Mouse (Mus musculus): ENCODE results near the gene Tnpo2. TPM values are rescaled to one million over a fixed set of nuclear protein-coding genes. Genes with fewer than 3 reads are reported as not detected.

Gene Tnpo2
- 14.4 TPM for polyA plus RNA-seq (2014; fragmentation: Illumina TruSeq; extraction: RNeasy Lipid Tissue Mini Kit (QIAGEN cat#74804); ENCODE audit: insufficient read depth, low read depth, low replicate concordance)

DNA sequence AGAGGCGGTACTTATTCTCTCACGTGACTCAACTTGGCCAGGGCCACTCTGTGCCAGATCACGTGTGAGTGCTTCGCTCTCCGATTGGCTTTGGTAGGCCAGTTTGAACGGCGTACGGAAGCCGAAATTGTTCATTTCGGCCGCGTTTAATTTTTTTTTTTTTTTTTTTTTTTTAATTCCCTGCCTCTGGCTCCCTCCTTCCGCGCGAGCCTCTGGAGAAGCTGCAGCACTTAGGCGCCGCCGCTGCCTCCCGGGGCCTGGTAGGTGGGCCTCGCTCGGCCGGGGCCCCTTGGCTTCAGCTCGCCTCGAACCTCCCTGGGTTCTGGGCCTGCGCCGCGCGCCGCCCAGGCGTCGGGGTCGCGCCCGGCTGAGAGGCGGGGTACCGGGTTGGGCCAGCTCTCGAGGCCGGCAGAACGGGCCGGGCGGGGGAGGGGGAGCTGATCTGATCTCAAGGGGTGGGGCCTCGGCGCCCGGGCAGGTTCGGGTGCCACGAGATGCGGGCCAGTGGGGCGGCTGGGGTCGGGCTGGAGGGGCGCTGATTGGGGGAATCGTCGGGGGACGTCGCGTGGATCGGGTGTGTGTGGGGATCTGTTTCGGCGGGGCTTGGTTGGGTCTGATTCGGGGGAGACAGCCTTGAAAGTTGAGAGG is at the start of gene Tnpo2:
TSS of gene Tnpo2 (plus strand) at position 198 of the 648 bp plus-strand sequence.

DNA sequence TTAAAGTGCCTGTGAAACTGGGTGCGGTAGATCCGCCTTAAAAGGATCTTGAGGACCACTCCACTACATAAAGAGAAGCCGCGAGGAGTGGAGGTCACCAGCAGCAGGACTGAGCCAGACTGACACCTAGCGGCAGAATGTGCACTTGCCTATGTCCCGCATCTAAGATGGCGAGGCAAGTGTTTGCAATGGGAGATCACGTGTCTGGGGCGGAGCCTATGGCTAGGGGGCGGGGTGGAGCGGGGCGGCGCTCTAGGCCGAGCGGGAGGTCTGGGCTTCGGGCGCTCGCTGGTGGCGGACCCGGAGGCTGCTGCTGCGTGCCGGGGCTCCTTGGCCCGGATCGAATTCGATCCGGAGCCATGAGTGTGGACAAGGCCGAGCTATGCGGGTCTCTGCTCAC is 46.4 kb upstream of the Tnpo2 start, which contains the start of gene Hook2:
TSS of gene Hook2 (plus strand) at position 255 of the 400 bp plus-strand sequence.

DNA sequence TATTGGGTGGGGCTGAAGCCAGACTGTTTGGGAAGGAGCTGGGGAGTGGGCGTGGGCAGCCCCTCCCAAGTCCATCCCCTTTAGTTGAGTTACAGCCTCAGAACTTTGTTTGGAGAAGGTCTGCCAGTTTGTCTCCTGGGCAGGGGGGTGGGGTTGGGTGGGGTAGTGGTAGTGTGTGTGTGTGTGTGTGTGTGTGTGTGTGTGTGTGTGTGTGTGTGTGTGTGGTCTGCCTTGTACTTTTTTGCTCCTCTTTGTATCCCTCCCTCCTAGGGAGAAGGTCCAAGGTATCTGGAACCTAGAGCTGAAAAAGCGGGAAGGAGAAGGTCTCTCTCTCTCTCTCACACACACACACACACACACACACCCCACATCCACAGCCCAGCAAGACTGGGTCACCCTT is 22.3 kb upstream of the Tnpo2 start, which contains the start of gene Best2:
TSS of gene Best2 (minus strand) at position 101 of the 400 bp plus-strand sequence.

DNA sequence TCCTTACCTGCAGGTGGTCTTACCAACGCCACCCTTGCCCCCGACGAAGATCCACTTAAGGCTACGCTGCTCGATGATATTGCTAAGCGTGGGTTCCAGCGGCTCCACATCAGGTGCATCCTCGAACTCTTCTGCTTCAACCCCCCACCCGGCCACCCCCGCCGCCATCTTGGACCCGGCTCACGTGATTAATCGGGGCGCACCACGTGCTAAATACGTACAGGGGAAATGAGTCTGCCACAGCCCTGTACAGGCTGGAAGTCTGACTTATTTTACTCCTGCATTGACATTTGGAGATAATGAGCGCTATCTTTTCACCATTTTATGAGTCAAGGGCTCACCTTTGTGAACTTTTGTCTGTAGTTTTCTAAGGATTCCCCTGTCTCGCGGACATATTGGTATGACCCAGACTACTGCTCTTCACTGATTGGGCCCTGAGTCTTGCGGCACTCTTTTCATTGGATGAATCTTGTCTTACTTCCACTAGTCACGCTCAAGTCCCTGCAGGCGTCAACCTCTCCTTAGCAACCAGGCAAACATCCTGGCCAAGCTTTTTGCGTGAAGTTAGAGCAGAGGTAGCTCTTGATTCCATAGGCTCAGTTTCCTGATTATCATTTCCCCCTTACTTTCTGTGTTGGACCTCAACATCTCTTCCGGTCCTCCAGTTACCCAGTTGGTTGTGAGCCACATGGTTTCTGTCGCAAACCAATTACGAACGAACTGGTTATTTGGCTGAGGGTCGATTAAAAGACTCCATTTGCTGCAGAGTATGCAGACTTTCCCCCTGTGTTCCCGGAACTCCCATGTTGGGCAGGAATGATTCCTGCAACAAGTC is 11.4 kb upstream of the Tnpo2 start, which contains the start of gene Asna1:
TSS of gene Asna1 (minus strand) at position 184 of the 835 bp plus-strand sequence.

DNA sequence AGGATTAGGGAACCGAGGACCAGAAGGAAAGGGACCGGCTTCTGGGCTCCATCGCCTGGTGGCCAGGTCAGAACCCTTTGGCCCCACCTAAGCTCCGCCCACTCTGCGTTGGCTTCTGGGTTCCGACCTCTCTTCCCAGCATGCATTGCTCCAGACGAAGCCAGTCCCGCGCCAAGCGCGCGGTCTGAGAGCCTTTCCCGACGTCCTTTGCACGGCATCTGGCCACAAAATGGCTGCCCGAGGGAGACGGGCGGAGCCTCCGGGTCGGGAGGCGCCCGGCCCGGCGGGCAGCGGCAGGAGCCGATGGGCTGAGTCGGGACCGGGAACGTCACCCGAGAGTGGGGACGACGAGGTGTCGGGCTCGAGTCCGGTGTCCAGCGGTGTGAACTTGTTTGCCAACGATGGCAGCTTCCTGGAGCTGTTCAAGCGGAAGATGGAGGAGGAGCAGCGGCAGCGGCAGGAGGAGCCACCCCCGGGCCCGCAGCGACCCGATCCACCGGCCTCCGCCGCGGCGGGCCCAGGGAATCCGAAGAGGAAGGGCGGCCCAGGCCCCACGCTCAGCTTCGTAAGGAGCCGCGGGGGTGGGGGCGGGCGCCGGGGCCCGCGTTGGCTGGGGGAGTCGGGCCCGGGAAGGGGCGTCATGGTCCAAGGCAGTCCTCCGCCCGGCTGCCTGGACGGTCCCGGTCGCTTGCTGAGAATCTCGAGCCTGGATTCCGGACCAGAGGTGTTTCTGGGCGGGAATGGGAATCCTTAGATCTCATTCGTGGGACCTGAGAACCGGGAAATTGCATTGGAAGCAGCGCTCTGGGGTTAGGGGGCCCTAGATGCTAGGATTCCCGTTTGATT is 9.8 kb upstream of the Tnpo2 start, which contains the start of gene Trir:
TSS of gene Trir (plus strand) at position 154 of the 846 bp plus-strand sequence.

DNA sequence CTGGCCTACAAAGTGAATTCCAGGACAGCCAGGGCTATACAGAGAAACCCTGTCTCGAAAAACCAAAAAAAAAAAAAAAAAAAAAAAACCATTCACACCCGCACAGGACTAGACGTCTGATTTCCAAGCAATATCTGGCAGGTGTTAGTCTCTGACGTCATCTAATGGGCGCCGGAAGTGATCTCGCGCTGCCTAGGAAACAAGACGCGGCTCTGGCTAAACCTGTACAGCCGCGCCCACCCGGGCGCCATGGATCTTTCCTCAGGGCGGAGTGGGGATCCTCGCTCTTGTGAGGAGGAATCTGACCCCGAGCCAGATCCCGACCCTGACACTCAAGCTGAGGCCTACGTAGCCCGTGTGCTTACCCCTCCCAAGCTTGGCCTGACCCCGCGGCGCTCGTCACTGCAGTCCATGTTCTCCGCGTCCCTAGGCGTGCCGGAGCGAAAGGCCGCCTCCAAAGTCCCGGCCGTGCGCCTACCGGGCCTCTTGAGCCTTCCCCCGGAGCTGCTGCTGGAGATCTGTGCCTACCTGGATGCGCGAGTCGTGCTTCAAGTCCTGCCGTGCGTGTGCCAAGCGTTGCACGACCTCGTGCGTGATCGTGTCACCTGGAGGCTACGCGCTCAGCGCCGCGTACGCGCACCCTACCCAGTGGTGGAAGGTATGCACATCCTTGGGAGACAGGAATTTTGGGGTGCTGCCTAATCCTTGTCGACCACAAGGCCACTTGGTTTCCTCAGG is 23.3 kb downstream of the Tnpo2 start, which contains the start of gene Fbxw9:
TSS of gene Fbxw9 (plus strand) at position 177 of the 738 bp plus-strand sequence.

DNA sequence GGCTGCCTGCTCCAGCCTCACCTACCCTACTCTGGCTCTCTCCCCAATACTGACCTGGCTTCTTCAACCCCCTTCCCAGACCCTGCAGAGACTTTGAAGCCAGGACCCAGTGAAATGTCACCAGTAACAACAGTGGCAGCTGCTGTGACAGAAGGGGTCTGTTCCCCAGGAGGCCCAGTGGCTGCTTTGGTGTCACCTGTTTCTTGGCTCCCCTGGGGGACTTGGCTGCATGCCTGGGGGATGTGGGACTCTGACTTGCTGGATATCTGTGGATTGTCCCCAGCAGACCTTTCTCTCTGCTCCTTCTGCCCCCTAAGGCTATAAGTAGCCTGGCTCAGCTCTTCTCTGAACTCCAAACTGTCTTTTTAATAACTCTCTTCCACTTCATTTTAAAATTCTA is 31.3 kb downstream of the Tnpo2 start, which contains the start of gene Gm5741:
TSS of gene Gm5741 (minus strand) at position 1 of the 400 bp plus-strand sequence.

DNA sequence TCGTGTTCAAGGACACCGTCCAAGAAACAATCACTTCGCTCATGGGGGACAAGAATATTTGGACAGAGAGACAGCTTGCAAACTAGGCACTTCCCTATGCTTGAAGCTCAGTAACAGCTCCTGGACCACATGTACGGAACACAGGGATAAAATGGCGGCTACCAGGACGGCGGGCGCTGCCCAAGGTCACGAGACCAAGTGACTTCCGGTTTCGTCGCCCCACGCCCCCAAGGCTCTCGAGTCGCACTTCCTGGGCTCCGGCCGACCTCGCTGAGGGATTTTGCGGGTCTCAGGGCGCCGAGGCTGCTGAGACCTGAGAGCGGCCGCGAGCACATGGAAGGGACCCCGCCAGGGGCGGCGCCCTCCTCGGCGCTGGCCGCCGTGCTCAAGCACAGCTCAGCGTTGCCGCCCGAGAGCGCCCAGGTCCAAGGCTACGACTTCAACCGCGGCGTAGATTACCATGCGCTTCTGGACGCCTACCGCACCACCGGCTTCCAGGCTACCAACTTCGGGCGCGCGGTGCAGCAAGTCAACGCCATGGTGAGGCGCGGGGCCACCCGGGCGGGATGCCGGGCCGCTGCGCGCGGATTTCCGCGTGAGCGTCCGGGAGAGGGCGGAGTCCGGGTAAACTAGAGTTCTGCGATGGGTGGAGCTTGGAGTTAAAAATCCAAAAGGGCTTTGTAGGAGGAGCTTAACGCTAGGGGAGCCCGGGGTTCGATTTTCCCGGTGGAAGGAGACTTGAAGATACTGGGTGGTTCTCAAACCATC is 35.0 kb downstream of the Tnpo2 start, which contains the start of gene Dhps:
TSS of gene Dhps (plus strand) at position 244 of the 768 bp plus-strand sequence.

DNA sequence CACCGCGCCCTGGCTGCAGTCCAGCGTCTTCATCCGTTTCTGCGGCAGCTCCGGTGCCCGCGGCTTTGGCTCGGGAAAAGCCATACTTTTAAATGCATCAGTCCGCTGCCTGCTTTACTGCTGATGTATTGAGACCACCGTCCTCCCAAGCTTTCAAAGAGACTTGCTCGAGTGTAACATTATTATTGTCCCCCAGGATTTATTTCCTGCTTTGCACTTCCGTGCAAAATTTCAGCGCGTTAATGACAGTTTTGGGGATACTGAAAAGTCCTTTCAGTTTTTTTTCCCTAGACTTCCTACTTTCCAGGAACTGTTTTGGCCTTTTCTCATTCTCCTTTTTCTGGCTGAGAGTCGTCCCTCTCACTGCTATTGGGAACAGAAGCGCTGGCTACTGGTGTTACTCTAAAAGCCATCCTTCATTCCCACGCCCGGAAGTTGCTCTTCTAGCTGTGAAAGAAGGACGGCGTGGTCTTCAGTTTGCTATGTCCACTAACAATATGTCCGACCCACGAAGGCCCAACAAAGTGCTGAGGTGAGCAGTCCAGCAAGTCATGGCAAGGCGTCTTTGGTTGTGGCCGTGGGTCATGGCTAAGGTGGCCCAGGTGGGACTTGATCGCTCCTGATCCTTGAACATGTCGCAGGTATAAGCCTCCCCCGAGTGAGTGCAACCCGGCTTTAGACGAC is 44.0 kb downstream of the Tnpo2 start, which contains the start of gene Wdr83os:
TSS of gene Wdr83os (plus strand) at position 209 of the 684 bp plus-strand sequence.

DNA sequence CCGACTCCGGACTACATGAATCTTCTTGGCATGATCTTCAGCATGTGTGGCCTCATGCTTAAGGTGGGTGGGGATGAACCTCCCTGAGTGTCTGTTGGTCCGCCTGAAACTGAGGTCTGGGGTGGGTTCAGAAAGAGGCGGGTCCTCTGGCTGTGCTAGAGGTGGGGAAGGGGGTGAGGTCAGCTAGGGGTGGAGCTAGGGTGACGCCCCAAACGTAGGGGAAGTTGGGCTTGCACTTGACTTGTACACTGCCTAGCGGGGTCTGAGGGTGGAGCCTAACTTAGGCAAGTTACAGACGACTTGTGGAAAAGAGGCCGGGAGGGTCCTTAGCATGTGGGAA is 44.5 kb downstream of the Tnpo2 start, which contains the start of gene Wdr83:
TSS of gene Wdr83 (minus strand) at position 91 of the 340 bp plus-strand sequence.

DNA sequence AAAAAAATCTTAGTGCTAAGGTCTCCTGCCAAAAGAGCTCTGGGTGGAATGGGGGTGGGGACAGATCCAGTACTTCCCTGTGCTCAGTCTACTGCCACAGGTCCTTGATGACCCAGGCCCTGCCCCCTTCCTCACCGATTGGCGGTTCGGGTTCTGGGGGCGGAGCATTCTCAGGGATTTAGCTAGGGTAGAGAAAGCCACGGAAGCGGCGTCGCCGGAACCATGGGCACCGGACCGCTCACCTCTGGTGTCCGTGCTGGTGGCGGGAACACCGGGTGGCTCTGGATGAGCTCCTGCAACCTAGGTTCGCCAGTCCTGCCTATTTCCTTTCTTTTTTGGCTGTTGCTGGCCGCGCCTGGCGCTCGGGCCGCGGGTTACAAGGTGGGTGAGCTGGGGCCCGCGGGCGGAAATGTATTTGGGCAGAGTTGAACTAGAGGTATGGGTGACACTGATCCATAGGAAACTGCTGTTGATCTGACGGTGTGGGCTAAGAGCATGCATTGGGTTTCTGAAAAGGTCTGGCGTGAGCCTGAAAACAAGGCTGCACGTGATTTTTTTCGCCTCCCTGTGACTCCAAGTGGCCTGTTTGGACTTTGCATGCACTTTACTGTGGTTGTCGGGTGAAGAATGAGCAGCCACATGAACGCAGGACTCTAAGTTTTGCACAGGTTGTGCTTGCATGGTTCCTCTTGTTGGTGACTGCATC is 46.5 kb downstream of the Tnpo2 start, which contains the start of gene Man2b1:
TSS of gene Man2b1 (plus strand) at position 163 of the 706 bp plus-strand sequence.

Other genes starting within 250 kb of the Tnpo2 start
- gene Nfix, start 236.6 kb upstream of the Tnpo2 start, polyA plus RNA-seq (2014; fragmentation: Illumina TruSeq; extraction: RNeasy Lipid Tissue Mini Kit (QIAGEN cat#74804); ENCODE audit: insufficient read depth, low read depth, low replicate concordance): 17.5 TPM
- 6.1 TPM for gene Dand5, start 214.1 kb upstream of the Tnpo2 start, polyA plus RNA-seq (2014; fragmentation: Illumina TruSeq; extraction: RNeasy Lipid Tissue Mini Kit (QIAGEN cat#74804); ENCODE audit: insufficient read depth, low read depth, low replicate concordance)
- 12.6 TPM for gene Gadd45gip1, start 205.4 kb upstream of the Tnpo2 start, polyA plus RNA-seq (2014; fragmentation: Illumina TruSeq; extraction: RNeasy Lipid Tissue Mini Kit (QIAGEN cat#74804); ENCODE audit: insufficient read depth, low read depth, low replicate concordance)
- gene Rad23a, start 196.2 kb upstream of the Tnpo2 start, polyA plus RNA-seq (2014; fragmentation: Illumina TruSeq; extraction: RNeasy Lipid Tissue Mini Kit (QIAGEN cat#74804); ENCODE audit: insufficient read depth, low read depth, low replicate concordance): 43.6 TPM
- gene Calr, start 190.0 kb upstream of the Tnpo2 start, polyA plus RNA-seq (2014; fragmentation: Illumina TruSeq; extraction: RNeasy Lipid Tissue Mini Kit (QIAGEN cat#74804); ENCODE audit: insufficient read depth, low read depth, low replicate concordance): 348 TPM
- gene Farsa, start 179.9 kb upstream of the Tnpo2 start, polyA plus RNA-seq (2014; fragmentation: Illumina TruSeq; extraction: RNeasy Lipid Tissue Mini Kit (QIAGEN cat#74804); ENCODE audit: insufficient read depth, low read depth, low replicate concordance): 20.7 TPM
- 6.5 TPM for gene Syce2, start 164.8 kb upstream of the Tnpo2 start, polyA plus RNA-seq (2014; fragmentation: Illumina TruSeq; extraction: RNeasy Lipid Tissue Mini Kit (QIAGEN cat#74804); ENCODE audit: insufficient read depth, low read depth, low replicate concordance)
- gene Gcdh, start 143.0 kb upstream of the Tnpo2 start, polyA plus RNA-seq (2014; fragmentation: Illumina TruSeq; extraction: RNeasy Lipid Tissue Mini Kit (QIAGEN cat#74804); ENCODE audit: insufficient read depth, low read depth, low replicate concordance): 19.6 TPM
- 0.20 TPM for gene Klf1, start 135.0 kb upstream of the Tnpo2 start, polyA plus RNA-seq (2014; fragmentation: Illumina TruSeq; extraction: RNeasy Lipid Tissue Mini Kit (QIAGEN cat#74804); ENCODE audit: insufficient read depth, low read depth, low replicate concordance)
- 28.2 TPM for gene Dnase2a, start 128.4 kb upstream of the Tnpo2 start, polyA plus RNA-seq (2014; fragmentation: Illumina TruSeq; extraction: RNeasy Lipid Tissue Mini Kit (QIAGEN cat#74804); ENCODE audit: insufficient read depth, low read depth, low replicate concordance)
- 0.09 TPM for gene Mast1, start 99.6 kb upstream of the Tnpo2 start, polyA plus RNA-seq (2014; fragmentation: Illumina TruSeq; extraction: RNeasy Lipid Tissue Mini Kit (QIAGEN cat#74804); ENCODE audit: insufficient read depth, low read depth, low replicate concordance)
- not detected for gene Rtbdn, start 89.9 kb upstream of the Tnpo2 start, polyA plus RNA-seq (2014; fragmentation: Illumina TruSeq; extraction: RNeasy Lipid Tissue Mini Kit (QIAGEN cat#74804); ENCODE audit: insufficient read depth, low read depth, low replicate concordance)
- gene Gm49661, start 67.5 kb upstream of the Tnpo2 start, polyA plus RNA-seq (2014; fragmentation: Illumina TruSeq; extraction: RNeasy Lipid Tissue Mini Kit (QIAGEN cat#74804); ENCODE audit: insufficient read depth, low read depth, low replicate concordance): not detected
- gene Prdx2, start 67.3 kb upstream of the Tnpo2 start, polyA plus RNA-seq (2014; fragmentation: Illumina TruSeq; extraction: RNeasy Lipid Tissue Mini Kit (QIAGEN cat#74804); ENCODE audit: insufficient read depth, low read depth, low replicate concordance): 256 TPM
- 36.8 TPM for gene Rnaseh2a, start 67.1 kb upstream of the Tnpo2 start, polyA plus RNA-seq (2014; fragmentation: Illumina TruSeq; extraction: RNeasy Lipid Tissue Mini Kit (QIAGEN cat#74804); ENCODE audit: insufficient read depth, low read depth, low replicate concordance)
- gene Junb, start 58.2 kb upstream of the Tnpo2 start, polyA plus RNA-seq (2014; fragmentation: Illumina TruSeq; extraction: RNeasy Lipid Tissue Mini Kit (QIAGEN cat#74804); ENCODE audit: insufficient read depth, low read depth, low replicate concordance): 59.1 TPM
- gene Hook2, start 46.3 kb upstream of the Tnpo2 start, polyA plus RNA-seq (2014; fragmentation: Illumina TruSeq; extraction: RNeasy Lipid Tissue Mini Kit (QIAGEN cat#74804); ENCODE audit: insufficient read depth, low read depth, low replicate concordance): 6.5 TPM
- gene Best2, start 22.4 kb upstream of the Tnpo2 start, polyA plus RNA-seq (2014; fragmentation: Illumina TruSeq; extraction: RNeasy Lipid Tissue Mini Kit (QIAGEN cat#74804); ENCODE audit: insufficient read depth, low read depth, low replicate concordance): not detected
- gene Asna1, start 11.6 kb upstream of the Tnpo2 start, polyA plus RNA-seq (2014; fragmentation: Illumina TruSeq; extraction: RNeasy Lipid Tissue Mini Kit (QIAGEN cat#74804); ENCODE audit: insufficient read depth, low read depth, low replicate concordance): 56.6 TPM
- gene Trir, start 10.1 kb upstream of the Tnpo2 start, polyA plus RNA-seq (2014; fragmentation: Illumina TruSeq; extraction: RNeasy Lipid Tissue Mini Kit (QIAGEN cat#74804); ENCODE audit: insufficient read depth, low read depth, low replicate concordance): 138 TPM
- gene Fbxw9, start 23.1 kb downstream of the Tnpo2 start, polyA plus RNA-seq (2014; fragmentation: Illumina TruSeq; extraction: RNeasy Lipid Tissue Mini Kit (QIAGEN cat#74804); ENCODE audit: insufficient read depth, low read depth, low replicate concordance): 13.7 TPM
- gene Gm5741, start 31.1 kb downstream of the Tnpo2 start, polyA plus RNA-seq (2014; fragmentation: Illumina TruSeq; extraction: RNeasy Lipid Tissue Mini Kit (QIAGEN cat#74804); ENCODE audit: insufficient read depth, low read depth, low replicate concordance): not detected
- 31.0 TPM for gene Dhps, start 34.8 kb downstream of the Tnpo2 start, polyA plus RNA-seq (2014; fragmentation: Illumina TruSeq; extraction: RNeasy Lipid Tissue Mini Kit (QIAGEN cat#74804); ENCODE audit: insufficient read depth, low read depth, low replicate concordance)
- gene Wdr83os, start 43.8 kb downstream of the Tnpo2 start, polyA plus RNA-seq (2014; fragmentation: Illumina TruSeq; extraction: RNeasy Lipid Tissue Mini Kit (QIAGEN cat#74804); ENCODE audit: insufficient read depth, low read depth, low replicate concordance): 89.8 TPM
- 19.6 TPM for gene Wdr83, start 44.4 kb downstream of the Tnpo2 start, polyA plus RNA-seq (2014; fragmentation: Illumina TruSeq; extraction: RNeasy Lipid Tissue Mini Kit (QIAGEN cat#74804); ENCODE audit: insufficient read depth, low read depth, low replicate concordance)
- gene Man2b1, start 46.4 kb downstream of the Tnpo2 start, polyA plus RNA-seq (2014; fragmentation: Illumina TruSeq; extraction: RNeasy Lipid Tissue Mini Kit (QIAGEN cat#74804); ENCODE audit: insufficient read depth, low read depth, low replicate concordance): 26.8 TPM
- 1.0 TPM for gene Zfp791, start 86.2 kb downstream of the Tnpo2 start, polyA plus RNA-seq (2014; fragmentation: Illumina TruSeq; extraction: RNeasy Lipid Tissue Mini Kit (QIAGEN cat#74804); ENCODE audit: insufficient read depth, low read depth, low replicate concordance)
- not detected for gene Cks1brt, start 115.0 kb downstream of the Tnpo2 start, polyA plus RNA-seq (2014; fragmentation: Illumina TruSeq; extraction: RNeasy Lipid Tissue Mini Kit (QIAGEN cat#74804); ENCODE audit: insufficient read depth, low read depth, low replicate concordance)
- gene Olfr371, start 189.1 kb downstream of the Tnpo2 start, polyA plus RNA-seq (2014; fragmentation: Illumina TruSeq; extraction: RNeasy Lipid Tissue Mini Kit (QIAGEN cat#74804); ENCODE audit: insufficient read depth, low read depth, low replicate concordance): not detected

All from lung, adult 10 weeks (tissue).